Mouse (Mus musculus) midbrain, embryonic 13.5 days (tissue): ENCODE results near the gene Rtn4rl1. TPM values are rescaled to one million over a fixed set of nuclear protein-coding genes. Genes with fewer than 3 reads are reported as not detected.
"Not testable (repeated sequence)": the region's sequence is repeated elsewhere in the genome, so short reads cannot be mapped to it uniquely, and the experiment has no call there.

Experiments used
- ATAC-seq: fragments of 200-750 bp; cut with Nextera tagmentation; 2 replicates; pipeline ENCODE4 v1.8.0; 2017; ENCODE audit warnings: mild to moderate bottlenecking, moderate TSS enrichment, moderate library complexity
- H3K27ac ChIP-seq: fragments of 300-500 bp; sonication (generic); 2 replicates; pipeline ENCODE4 v1.5.1; 2015; ENCODE audit warnings: inconsistent platforms, mild to moderate bottlenecking, moderate library complexity
- H3K27me3 ChIP-seq: fragments of 300-500 bp; sonication (generic); 2 replicates; pipeline ENCODE4 v1.6.1; 2015; ENCODE audit warnings: mild to moderate bottlenecking, inconsistent platforms
- H3K36me3 ChIP-seq: fragments of 300-500 bp; sonication (generic); 2 replicates; pipeline ENCODE4 v1.6.1; 2015; ENCODE audit warnings: mild to moderate bottlenecking, inconsistent platforms
- H3K4me1 ChIP-seq: fragments of 300-500 bp; sonication (generic); replicated peaks from 2 replicates; pipeline ENCODE4 v1.6.1; 2015; ENCODE audit warnings: inconsistent platforms
- H3K4me2 ChIP-seq: fragments of 300-500 bp; sonication (generic); replicated peaks from 2 replicates; pipeline ENCODE4 v1.6.1; 2015; ENCODE audit warnings: moderate library complexity, mild to moderate bottlenecking, inconsistent platforms
- H3K4me3 ChIP-seq: fragments of 300-500 bp; sonication (generic); replicated peaks from 2 replicates; pipeline ENCODE4 v1.5.1; 2015; ENCODE audit warnings: mild to moderate bottlenecking, inconsistent platforms
- H3K9ac ChIP-seq: fragments of 300-500 bp; sonication (generic); replicated peaks from 2 replicates; pipeline ENCODE4 v1.6.1; 2015; ENCODE audit warnings: mild to moderate bottlenecking, inconsistent platforms
- H3K9me3 ChIP-seq: fragments of 300-500 bp; sonication (generic); 2 replicates; pipeline ENCODE4 v1.6.1; 2016; ENCODE audit warnings: mild to moderate bottlenecking, inconsistent platforms
- WGBS: fragments of 180-500 bp; shearing (Covaris S2); methylation state at CpG from one replicate; pipeline ENCODE4 v1.1.7; 2015; 5-methylcytosine and 5-hydroxymethylcytosine counted together
- polyA plus RNA-seq: library from polyadenylated mRNA; unstranded; fragments of >200 nt; fragmentation: Nextera tagmentation; extraction: Ambion mirVana; gene quantifications from 2 replicates; pipeline ENCODE4 v1.2.1, GENCODE M21; 2015

Gene Rtn4rl1
- polyA plus RNA-seq, 1 experiment from 2014 or later = 12.7 TPM

DNA sequence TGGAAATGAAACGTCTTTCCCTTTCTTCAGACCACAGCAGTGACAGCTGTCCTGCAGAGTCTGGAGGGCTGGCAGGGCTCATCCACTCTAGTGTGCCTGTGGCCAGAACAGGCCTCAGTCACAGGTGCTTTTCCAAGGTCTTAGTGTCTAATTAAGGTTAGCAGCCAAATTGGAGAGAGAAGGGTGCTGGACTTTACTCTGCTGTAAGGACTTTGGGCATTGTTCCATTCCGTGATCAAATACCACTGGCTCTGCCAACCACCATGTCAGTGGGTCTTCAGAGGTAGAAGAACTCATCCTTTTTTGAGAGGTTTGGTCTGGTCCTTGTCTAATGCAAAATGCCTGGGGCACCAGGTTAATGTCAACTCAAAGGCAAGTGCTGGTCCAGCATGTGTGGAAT, 95.5 kb downstream of the Rtn4rl1 start:
- peaks cover 4% of the 10 kb centered on the region; the same call in 1 of the 2 replicates for H3K27me3 ChIP-seq
- 56% methylated on average over 2 of the region's 2 CpGs for WGBS
- H3K36me3 ChIP-seq = no peaks in the 10 kb centered on the region
- no peak overlapping the region for H3K4me2 ChIP-seq
- H3K9ac ChIP-seq = no peak overlapping the region
- peaks cover 47% of the 10 kb centered on the region for H3K4me1 ChIP-seq
- no peak overlapping the region for H3K4me3 ChIP-seq
- no peak for ATAC-seq
- no peak overlapping the region for H3K27ac ChIP-seq
- H3K9me3 ChIP-seq = no peaks in the 10 kb centered on the region

- H3K4me1 ChIP-seq = peaks cover 55% of the 10 kb centered on the region
- H3K9ac ChIP-seq = no peak overlapping the region
- H3K4me2 ChIP-seq = peak overlapping the region; percentile 33
- H3K9me3 ChIP-seq = no peaks in the 10 kb centered on the region
- peak; percentile 76 for ATAC-seq
- no peak overlapping the region for H3K4me3 ChIP-seq
- H3K36me3 ChIP-seq = no peaks in the 10 kb centered on the region
- peaks cover 2% of the 10 kb centered on the region; the same call in 1 of the 2 replicates for H3K27me3 ChIP-seq
- 15% methylated on average over 6 of the region's 6 CpGs for WGBS
- H3K27ac ChIP-seq = peak overlapping the region; percentile 78
Observed at GRCm38 (mm10) chr11:75290566-75291271, 97.1 kb downstream of the Rtn4rl1 start.

- peak overlapping the region; percentile 78 for H3K27ac ChIP-seq
- H3K9ac ChIP-seq = no peak overlapping the region; the same call in 1 of the 2 replicates
- H3K4me1 ChIP-seq = peaks cover 55% of the 10 kb centered on the region
- H3K36me3 ChIP-seq = no peaks in the 10 kb centered on the region
- WGBS = 8% methylated on average over 25 of the region's 25 CpGs
- 0 out of 2 replicates have a peak overlapping the region, but pooled peaks have one; percentile 8 for H3K4me3 ChIP-seq
- no peaks in the 10 kb centered on the region for H3K9me3 ChIP-seq
- ATAC-seq = peak; percentile 80
- H3K4me2 ChIP-seq = peak overlapping the region; percentile 33
- no peaks in the 10 kb centered on the region; the same call in 1 of the 2 replicates for H3K27me3 ChIP-seq
Observed at GRCm38 (mm10) chr11:75291389-75292215, 98.0 kb downstream of the Rtn4rl1 start.

DNA sequence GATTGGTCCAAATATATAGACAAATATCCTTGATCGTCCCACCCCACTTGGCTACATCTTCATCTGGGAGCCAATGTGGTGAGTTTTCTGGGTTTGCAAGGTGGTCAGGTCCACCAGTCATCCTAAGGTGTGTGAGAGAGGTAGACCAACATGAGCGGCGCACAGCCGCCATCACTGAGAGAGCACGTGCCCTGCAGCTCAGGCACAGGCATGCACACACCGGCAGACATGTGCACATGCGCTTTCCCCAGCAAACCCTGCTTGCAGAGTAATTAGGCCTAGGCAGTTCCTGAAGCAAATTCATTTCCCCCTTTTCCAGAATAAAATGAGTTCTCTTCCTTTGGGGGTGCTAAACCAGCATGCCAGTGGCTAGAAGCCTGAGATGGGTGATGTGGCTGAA, 98.7 kb downstream of the Rtn4rl1 start:
- peak; percentile 40; the same call in 1 of the 2 replicates for ATAC-seq
- Histone ChIP-seq H3K27ac (peak overlapping the region; percentile 78), H3K4me1 (peaks cover 55% of the 10 kb centered on the region), H3K36me3 (no peaks in the 10 kb centered on the region), H3K9me3 (no peaks in the 10 kb centered on the region), H3K27me3 (no peaks in the 10 kb centered on the region; the same call in 1 of the 2 replicates), H3K9ac (no peak overlapping the region), H3K4me2 (no peak overlapping the region), H3K4me3 (no peak overlapping the region)
- WGBS = 76% methylated on average over 7 of the region's 7 CpGs

- WGBS = 46% methylated on average over 21 of the region's 21 CpGs
- Histone ChIP-seq H3K4me3 (no peak overlapping the region), H3K27me3 (no peaks in the 10 kb centered on the region; the same call in 1 of the 2 replicates), H3K4me2 (no peak overlapping the region; the same call in 1 of the 2 replicates), H3K9ac (no peak overlapping the region), H3K4me1 (peaks cover 65% of the 10 kb centered on the region), H3K9me3 (no peaks in the 10 kb centered on the region), H3K36me3 (no peaks in the 10 kb centered on the region), H3K27ac (peak overlapping the region; percentile 48; the same call in 1 of the 2 replicates)
- peak; percentile 58 for ATAC-seq
Observed at GRCm38 (mm10) chr11:75293852-75294361, 100.3 kb downstream of the Rtn4rl1 start.

DNA sequence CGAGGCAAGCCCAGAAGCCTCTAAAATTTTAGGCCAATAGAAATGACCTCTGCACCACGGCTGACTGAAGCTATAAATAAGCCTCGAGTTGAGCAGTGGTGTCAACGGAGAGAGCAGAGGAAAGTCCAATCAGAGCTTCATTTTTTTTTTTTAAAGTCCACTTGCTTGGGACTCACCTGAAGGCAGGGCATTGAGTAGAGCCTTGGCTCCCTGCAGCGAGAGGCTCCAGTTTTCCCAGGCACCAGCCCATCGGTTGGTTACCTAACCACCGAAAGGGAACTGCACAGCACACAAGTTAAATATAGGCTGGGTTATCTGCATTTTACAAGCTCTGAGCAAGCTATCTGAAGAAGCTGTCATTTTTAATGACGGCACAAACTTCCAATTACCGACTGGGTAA, 101.3 kb downstream of the Rtn4rl1 start:
- Histone ChIP-seq H3K4me2 (no peak overlapping the region), H3K9ac (no peak overlapping the region), H3K27ac (peak overlapping the region; percentile 57; the same call in 1 of the 2 replicates), H3K9me3 (no peaks in the 10 kb centered on the region), H3K4me1 (peaks cover 67% of the 10 kb centered on the region), H3K36me3 (no peaks in the 10 kb centered on the region; the same call in 1 of the 2 replicates), H3K27me3 (no peaks in the 10 kb centered on the region; the same call in 1 of the 2 replicates), H3K4me3 (no peak overlapping the region)
- WGBS = 82% methylated on average over 9 of the region's 9 CpGs
- no peak for ATAC-seq

- not testable (repeated sequence) for H3K9me3 ChIP-seq, H3K4me2 ChIP-seq, ATAC-seq, H3K4me3 ChIP-seq, H3K9ac ChIP-seq, H3K27ac ChIP-seq, H3K27me3 ChIP-seq, H3K36me3 ChIP-seq
- H3K4me1 ChIP-seq = peaks cover 66% of the 10 kb centered on the region
- WGBS = 94% methylated on average over 5 of the region's 5 CpGs
Observed at GRCm38 (mm10) chr11:75295534-75295933, 102.0 kb downstream of the Rtn4rl1 start.

DNA sequence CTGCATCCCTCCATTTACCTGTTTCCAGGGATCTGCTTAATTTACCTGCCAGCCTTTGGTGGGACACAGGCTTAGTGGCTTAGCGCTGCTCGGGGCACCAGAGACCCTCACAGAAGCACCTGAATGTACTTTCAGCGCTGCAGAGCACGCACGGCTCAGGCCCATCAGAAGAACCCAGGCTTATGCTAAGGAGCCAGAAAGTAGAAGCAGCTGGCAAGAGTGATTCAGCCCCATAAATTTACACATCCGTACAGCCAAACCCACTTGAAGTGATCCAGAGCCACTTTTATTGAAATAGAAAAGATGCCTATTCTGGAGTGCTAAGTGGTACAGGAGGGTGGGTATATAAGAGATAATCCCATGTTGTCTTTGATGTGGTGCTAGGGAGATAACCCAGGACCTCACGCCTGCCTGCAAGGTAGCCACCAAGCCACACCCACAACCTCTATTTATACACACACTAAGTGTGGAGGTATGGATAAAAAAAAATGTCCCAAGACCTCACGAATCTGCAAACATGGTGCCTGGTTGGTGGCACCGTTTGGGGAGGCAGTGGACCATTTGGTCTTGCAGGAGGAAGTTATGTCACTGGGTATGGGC, 102.9 kb downstream of the Rtn4rl1 start:
- no peaks in the 10 kb centered on the region; the same call in 1 of the 2 replicates for H3K27me3 ChIP-seq
- H3K4me1 ChIP-seq = peaks cover 68% of the 10 kb centered on the region
- no peak overlapping the region for H3K4me2 ChIP-seq
- H3K9ac ChIP-seq = no peak overlapping the region
- peaks cover 4% of the 10 kb centered on the region; the same call in 1 of the 2 replicates for H3K36me3 ChIP-seq
- H3K4me3 ChIP-seq = no peak overlapping the region
- H3K9me3 ChIP-seq = no peaks in the 10 kb centered on the region
- no peak overlapping the region for H3K27ac ChIP-seq
- WGBS = 89% methylated on average over 9 of the region's 9 CpGs
- ATAC-seq = no peak

DNA sequence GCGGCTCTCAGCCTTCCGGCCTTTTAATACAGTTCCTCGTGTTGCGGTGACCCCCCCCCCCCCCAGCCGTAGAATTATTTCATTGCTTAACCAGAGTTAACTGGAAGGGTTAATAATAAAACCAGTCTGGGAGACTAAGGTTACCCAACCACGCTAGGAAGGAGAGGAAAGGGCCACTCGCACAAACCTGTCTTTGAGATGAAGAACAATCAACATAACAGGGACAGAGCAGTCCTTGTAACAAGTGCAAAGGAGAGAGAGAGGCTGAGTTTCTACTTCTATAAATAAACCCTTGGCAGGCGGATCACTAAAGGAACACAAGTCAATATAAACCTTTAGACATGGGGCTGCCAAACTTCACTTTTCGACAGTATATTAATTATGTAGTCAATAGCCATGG, 104.0 kb downstream of the Rtn4rl1 start:
- Histone ChIP-seq H3K4me3 (no peak overlapping the region), H3K4me2 (no peak overlapping the region), H3K4me1 (peaks cover 58% of the 10 kb centered on the region), H3K36me3 (peaks cover 13% of the 10 kb centered on the region), H3K27ac (no peak overlapping the region), H3K27me3 (no peaks in the 10 kb centered on the region; the same call in 1 of the 2 replicates), H3K9ac (no peak overlapping the region), H3K9me3 (no peaks in the 10 kb centered on the region)
- ATAC-seq = no peak
- 85% methylated on average over 9 of the region's 9 CpGs for WGBS

GRCm38 (mm10) chr11:75298491-75298890, 104.9 kb downstream of the Rtn4rl1 start:
- H3K4me1 ChIP-seq = peaks cover 50% of the 10 kb centered on the region
- H3K4me2 ChIP-seq = no peak overlapping the region
- WGBS = 50% methylated on average over 11 of the region's 11 CpGs
- 0 out of 2 replicates have a peak overlapping the region, but pooled peaks have one; percentile 20 for H3K27ac ChIP-seq
- H3K9me3 ChIP-seq = no peaks in the 10 kb centered on the region
- no peaks in the 10 kb centered on the region for H3K27me3 ChIP-seq
- no peak overlapping the region for H3K4me3 ChIP-seq
- peaks cover 19% of the 10 kb centered on the region for H3K36me3 ChIP-seq
- no peak overlapping the region for H3K9ac ChIP-seq
- no peak for ATAC-seq

DNA sequence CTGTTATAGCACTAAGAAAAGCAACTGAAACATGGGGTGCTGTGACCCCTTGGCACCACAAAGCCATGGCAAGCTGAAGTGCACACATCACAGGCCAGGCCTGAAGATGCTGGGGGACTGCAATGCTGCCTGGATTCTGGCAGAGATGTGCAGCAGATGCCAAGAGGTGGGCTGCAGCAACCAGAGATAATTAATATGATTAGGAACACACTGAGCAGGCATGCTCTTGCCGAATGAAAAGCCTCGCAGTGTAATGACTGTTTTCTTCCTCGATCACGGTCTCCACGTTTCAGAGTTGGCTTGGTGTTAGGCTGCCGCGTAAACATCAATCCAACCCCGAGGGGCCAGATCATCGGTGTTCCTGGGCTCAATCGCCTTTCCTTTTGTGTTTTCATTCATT, 106.2 kb downstream of the Rtn4rl1 start:
- H3K27ac ChIP-seq = peak overlapping the region; percentile 67
- WGBS = 47% methylated on average over 10 of the region's 10 CpGs
- ATAC-seq = no peak

More for the DNA sequence above, 106.2 kb downstream of the Rtn4rl1 start:
- Histone ChIP-seq H3K9me3 (no peaks in the 10 kb centered on the region), H3K36me3 (peaks cover 22% of the 10 kb centered on the region), H3K4me1 (peaks cover 37% of the 10 kb centered on the region), H3K4me2 (no peak overlapping the region), H3K4me3 (no peak overlapping the region), H3K27me3 (no peaks in the 10 kb centered on the region), H3K9ac (no peak overlapping the region)
